ENCODE assay signal across 22 mouse cellular contexts in genomic region chr5:148682553-148682952, GRCm38 (mm10).
DNase-seq lines count a peak whose midpoint lies in the region; ATAC-seq and TF ChIP-seq lines count a peak whose summit lies in the region.
"Had no signal": no experiment of that assay in that cellular context is flagged by ENCODE, and none has a peak within 500 bp of the region (broad histone marks: within the 10 kb centered on the region; RNA-seq: fewer than 3 reads in every experiment).

No protein-coding gene starts in this region.

- no peak overlapping the region for H3K4me3 ChIP-seq in kidney, adult 2 months (ENCODE audit: insufficient read depth, low read depth, low read length)
- no peak overlapping the region for H3K4me3 ChIP-seq in kidney, embryonic 16.5 days (ENCODE audit: low read length)
- no peak overlapping the region for H3K4me3 ChIP-seq in midbrain, postnatal 0 days (ENCODE audit: low read depth, low read length)
- H3K4me3 ChIP-seq in midbrain, embryonic 11.5 days (ENCODE audit: low read depth, low read length) = no peak overlapping the region
- no peak overlapping the region for H3K4me3 ChIP-seq in bone marrow, adult 2 months (replicated peaks; ENCODE audit: control insufficient read depth, low read depth, low read length)
- H3K4me3 ChIP-seq in limb, embryonic 10.5 days = no peak overlapping the region
- H3K4me3 ChIP-seq: embryonic facial prominence, embryonic 13.5 days; forebrain, embryonic 15.5 days; heart, embryonic 12.5 days; left cerebral cortex, adult 2 months; liver, embryonic 13.5 days had no signal

- no peak for DNase-seq in kidney, adult 2 months
- DNase-seq in midbrain, postnatal 0 days (ENCODE audit: low spot score) = no peak
- no peak for DNase-seq in midbrain, embryonic 11.5 days (ENCODE audit: low spot score, missing footprints)
- no peak for DNase-seq in gastrocnemius, postnatal 25 days
- DNase-seq in gastrocnemius, postnatal 36 days = no peak
- no peak for DNase-seq in limb, embryonic 10.5 days (ENCODE audit: low spot score)
- DNase-seq: adrenal gland, adult 2 months; B cell, adult 2 months; cerebellum, adult 9-11 months; heart, postnatal 14 days; kidney, adult 11 months; kidney, postnatal 25 days; liver, embryonic 13.5 days; right cerebral cortex, postnatal 25 days had no signal

- 0 out of 2 replicates have a peak, but pooled peaks have one; percentile 17 for TF ChIP-seq CTCF in kidney, adult 2 months (conservative IDR thresholded peaks at IDR 0.05; ENCODE audit: insufficient read depth, insufficient read length, low read depth, low read length)
- 0 out of 2 replicates have a peak, but pooled peaks have one; percentile 5 for TF ChIP-seq CTCF in midbrain, postnatal 0 days (IDR thresholded peaks at IDR 0.05)
- peak; percentile 42; the same call in 1 of the 2 replicates for TF ChIP-seq CTCF in bone marrow, adult 2 months (IDR thresholded peaks at IDR 0.05; ENCODE audit: control insufficient read depth, insufficient read depth, low read length)

- no peak overlapping the region for H3K27ac ChIP-seq in kidney, adult 2 months (ENCODE audit: insufficient read depth, low read depth, low read length)
- H3K27ac ChIP-seq in kidney, embryonic 16.5 days (ENCODE audit: low read length) = no peak overlapping the region
- no peak overlapping the region for H3K27ac ChIP-seq in midbrain, postnatal 0 days (ENCODE audit: low read depth, low read length)
- H3K27ac ChIP-seq in midbrain, embryonic 11.5 days (ENCODE audit: low read depth, low read length) = no peak overlapping the region
- no peak overlapping the region for H3K27ac ChIP-seq in bone marrow, adult 2 months (ENCODE audit: control insufficient read depth, insufficient read depth, low read depth, low read length, poor library complexity)
- no peak overlapping the region for H3K27ac ChIP-seq in limb, embryonic 10.5 days
- H3K27ac ChIP-seq: embryonic facial prominence, embryonic 13.5 days; forebrain, embryonic 15.5 days; hindbrain, embryonic 14.5 days; left cerebral cortex, adult 2 months; liver, embryonic 13.5 days had no signal

- no peak overlapping the region for H3K9ac ChIP-seq in kidney, embryonic 16.5 days (replicated peaks; ENCODE audit: low read length)
- no peak overlapping the region for H3K9ac ChIP-seq in midbrain, postnatal 0 days (replicated peaks; ENCODE audit: low read length, poor library complexity, severe bottlenecking)
- H3K9ac ChIP-seq in midbrain, embryonic 11.5 days (ENCODE audit: low read length) = no peak overlapping the region
- H3K9ac ChIP-seq: embryonic facial prominence, embryonic 13.5 days; forebrain, embryonic 15.5 days; heart, embryonic 12.5 days; hindbrain, embryonic 14.5 days; liver, embryonic 13.5 days had no signal

- no peaks in the 10 kb centered on the region for H3K4me1 ChIP-seq in kidney, adult 2 months (ENCODE audit: control insufficient read depth, insufficient read depth, low read length)
- no peaks in the 10 kb centered on the region for H3K4me1 ChIP-seq in kidney, embryonic 16.5 days (ENCODE audit: insufficient read depth, low read length)
- no peaks in the 10 kb centered on the region for H3K4me1 ChIP-seq in midbrain, postnatal 0 days (ENCODE audit: insufficient read depth, low read length)
- H3K4me1 ChIP-seq in midbrain, embryonic 11.5 days (ENCODE audit: control insufficient read depth, insufficient read depth, low read length) = no peaks in the 10 kb centered on the region
- H3K4me1 ChIP-seq in bone marrow, adult 2 months (ENCODE audit: control insufficient read depth, insufficient read depth, low read length) = peaks cover 5% of the 10 kb centered on the region; the same call in 1 of the 2 replicates
- no peaks in the 10 kb centered on the region for H3K4me1 ChIP-seq in limb, embryonic 10.5 days
- H3K4me1 ChIP-seq: embryonic facial prominence, embryonic 13.5 days; heart, embryonic 12.5 days had no signal

- no peak overlapping the region for H3K4me2 ChIP-seq in kidney, embryonic 16.5 days (replicated peaks; ENCODE audit: low read depth, low read length)
- no peak overlapping the region for H3K4me2 ChIP-seq in midbrain, postnatal 0 days (ENCODE audit: low read depth, low read length, poor library complexity, severe bottlenecking)
- H3K4me2 ChIP-seq in midbrain, embryonic 11.5 days = no peak overlapping the region
- H3K4me2 ChIP-seq: embryonic facial prominence, embryonic 13.5 days; forebrain, embryonic 15.5 days; heart, embryonic 12.5 days; hindbrain, embryonic 14.5 days; liver, embryonic 13.5 days had no signal

- no peak for TF ChIP-seq POLR2A in kidney, adult 2 months (IDR thresholded peaks at IDR 0.05; ENCODE audit: low read depth, low read length)
- TF ChIP-seq POLR2A in bone marrow, adult 2 months (IDR thresholded peaks at IDR 0.05; ENCODE audit: borderline replicate concordance, control insufficient read depth, low read depth, low read length) = no peak

- H3K27me3 ChIP-seq in kidney, adult 2 months (replicated peaks; ENCODE audit: control insufficient read depth, insufficient read depth, low read length) = no peaks in the 10 kb centered on the region
- H3K27me3 ChIP-seq in kidney, embryonic 16.5 days (ENCODE audit: insufficient read depth, low read length) = no peaks in the 10 kb centered on the region
- H3K27me3 ChIP-seq in midbrain, postnatal 0 days (ENCODE audit: insufficient read depth, low read length) = no peaks in the 10 kb centered on the region
- H3K27me3 ChIP-seq in midbrain, embryonic 11.5 days (ENCODE audit: control insufficient read depth, insufficient read depth, low read length) = no peaks in the 10 kb centered on the region
- H3K27me3 ChIP-seq in limb, embryonic 10.5 days (ENCODE audit: low read depth, poor library complexity, severe bottlenecking) = no peaks in the 10 kb centered on the region
- H3K27me3 ChIP-seq: embryonic facial prominence, embryonic 13.5 days; forebrain, embryonic 15.5 days; heart, embryonic 12.5 days; liver, embryonic 13.5 days had no signal

- WGBS in kidney, adult 2 months = 97% methylated on average over 6 of the region's 6 CpGs
- 94% methylated on average over 6 of the region's 6 CpGs for WGBS in kidney, embryonic 16.5 days
- WGBS in midbrain, postnatal 0 days = over 99% methylated on average over 6 of the region's 6 CpGs
- whole genome bisulfite sequencing in midbrain, embryonic 11.5 days = 96% methylated on average over 6 of the region's 6 CpGs
- WGBS in bone marrow, adult 2 months = 89% methylated on average over 6 of the region's 6 CpGs
- WGBS in limb, embryonic 10.5 days = 96% methylated on average over 6 of the region's 6 CpGs

- intact Hi-C loops in gastrocnemius, postnatal 36 days (cut with DNase I) = no loop called here

- H3K9me3 ChIP-seq in kidney, embryonic 16.5 days (ENCODE audit: low read length) = peaks cover 5% of the 10 kb centered on the region; the same call in 1 of the 2 replicates
- H3K9me3 ChIP-seq in midbrain, postnatal 0 days (ENCODE audit: low read length) = no peaks in the 10 kb centered on the region
- no peaks in the 10 kb centered on the region for H3K9me3 ChIP-seq in midbrain, embryonic 11.5 days (ENCODE audit: control insufficient read depth, low read length)
- no peaks in the 10 kb centered on the region for H3K9me3 ChIP-seq in limb, embryonic 10.5 days (replicated peaks)
- H3K9me3 ChIP-seq: forebrain, embryonic 15.5 days; liver, embryonic 13.5 days had no signal

- no peak for ATAC-seq in kidney, embryonic 16.5 days (ENCODE audit: low FRiP score, low TSS enrichment)
- no peak for ATAC-seq in midbrain, postnatal 0 days (ENCODE audit: low FRiP score)
- ATAC-seq in midbrain, embryonic 11.5 days (ENCODE audit: low FRiP score) = no peak
- ATAC-seq: forebrain, embryonic 15.5 days; midbrain, embryonic 16.5 days had no signal

- H3K36me3 ChIP-seq in kidney, adult 2 months (ENCODE audit: control insufficient read depth, insufficient read depth, low read length) = no peaks in the 10 kb centered on the region
- H3K36me3 ChIP-seq in kidney, embryonic 16.5 days (ENCODE audit: insufficient read depth, low read length) = no peaks in the 10 kb centered on the region
- no peaks in the 10 kb centered on the region for H3K36me3 ChIP-seq in midbrain, postnatal 0 days (ENCODE audit: insufficient read depth, low read length)
- no peaks in the 10 kb centered on the region for H3K36me3 ChIP-seq in midbrain, embryonic 11.5 days (ENCODE audit: control insufficient read depth, insufficient read depth, low read length)
- no peaks in the 10 kb centered on the region for H3K36me3 ChIP-seq in limb, embryonic 10.5 days
- H3K36me3 ChIP-seq: embryonic facial prominence, embryonic 13.5 days; forebrain, embryonic 15.5 days; heart, embryonic 12.5 days; liver, embryonic 13.5 days had no signal
